Mouse (Mus musculus) heart, postnatal 10 days (tissue): Measurements from ENCODE around the gene Galnt6. TPM values are rescaled to one million over a fixed set of nuclear protein-coding genes. Genes with fewer than 3 reads are reported as not detected.
A peak's percentile ranks its signal among the peaks of the same experiment; 100 is the strongest.
"Not testable (repeated sequence)": the region's sequence is repeated elsewhere in the genome, so short reads cannot be mapped to it uniquely, and the experiment has no call there.

Experiments
- DNase-seq, 2 experiments: peaks; one replicate each; pipeline ENCODE4 v3.0.0; 2021
- intact Hi-C: fragments of 180-260 bp; cut with DNase I; formaldehyde crosslinking; loops from one replicate; pipeline ENCODE4 v1.15.1; 2025
- total RNA-seq, 2 experiments: library from RNA; stranded (reverse); gene quantifications; 2 replicates each; pipeline ENCODE4 v1.2.3; 2021

Gene Galnt6
- total RNA-seq: 1 to 10 TPM; 1.7 TPM

DNA sequence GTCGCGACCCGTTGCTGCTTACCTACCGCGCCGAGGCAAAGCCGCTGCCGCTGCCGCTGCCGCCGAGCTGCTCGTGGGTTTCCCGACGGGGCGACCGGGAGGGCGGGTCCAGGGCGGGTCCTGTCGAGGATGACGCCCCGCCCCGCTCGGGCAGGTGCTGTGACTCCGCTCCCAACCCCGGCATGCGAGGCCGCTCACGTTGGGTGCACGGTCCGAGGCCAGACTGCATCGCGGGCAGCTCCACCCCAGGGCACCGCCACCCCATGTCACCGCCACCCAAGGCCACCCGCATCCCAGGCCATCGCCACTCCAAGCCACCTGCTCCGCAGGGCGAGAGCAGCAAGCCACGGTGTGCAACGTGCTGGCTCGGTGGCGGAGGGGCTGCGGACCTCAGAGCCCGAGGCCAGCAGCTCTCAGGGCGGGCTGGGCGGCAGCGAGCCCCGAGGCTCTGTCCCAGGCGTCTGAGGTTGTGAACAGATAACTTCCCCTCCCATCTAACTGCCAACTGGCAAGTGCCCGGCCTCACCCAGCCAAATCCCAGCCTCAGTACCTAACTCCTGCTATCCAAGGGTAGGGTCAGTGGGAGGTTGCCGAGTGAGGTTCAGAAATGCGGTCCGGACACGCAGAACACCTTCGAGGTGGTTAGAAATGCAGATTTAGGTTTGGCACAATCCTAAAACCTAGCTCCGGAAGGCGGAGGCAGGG lies at the start of gene Galnt6:
Gene Galnt6, minus strand, starts transcription at position 96 of the 705 bp plus-strand sequence.
- no peak for DNase-seq
- intact Hi-C loops: no loop called here

GRCm38 (mm10) chr15:100777020-100778016 lies 48.1 kb upstream of the Galnt6 start:
- peak in 1 of 2 experiments; percentile 30 for DNase-seq
- intact Hi-C loops: no loop called here

GRCm38 (mm10) chr15:100776424-100776823 lies 47.2 kb upstream of the Galnt6 start:
- DNase-seq: no peak
- intact Hi-C loops: no loop called here

GRCm38 (mm10) chr15:100775189-100776166 lies 46.3 kb upstream of the Galnt6 start:
- intact Hi-C loops: no loop called here
- DNase-seq: no peak

GRCm38 (mm10) chr15:100773859-100774258 lies 44.7 kb upstream of the Galnt6 start:
- intact Hi-C loops, DNase-seq: not testable (repeated sequence)

GRCm38 (mm10) chr15:100772685-100773084 lies 43.5 kb upstream of the Galnt6 start:
- no peak for DNase-seq
- intact Hi-C loops: no loop called here

- no peak for DNase-seq
- intact Hi-C loops: no loop called here
Observed at GRCm38 (mm10) chr15:100770338-100770737, 41.2 kb upstream of the Galnt6 start.

- DNase-seq, intact Hi-C loops: not testable (repeated sequence)
Observed at GRCm38 (mm10) chr15:100769023-100769422, 39.8 kb upstream of the Galnt6 start.

DNA sequence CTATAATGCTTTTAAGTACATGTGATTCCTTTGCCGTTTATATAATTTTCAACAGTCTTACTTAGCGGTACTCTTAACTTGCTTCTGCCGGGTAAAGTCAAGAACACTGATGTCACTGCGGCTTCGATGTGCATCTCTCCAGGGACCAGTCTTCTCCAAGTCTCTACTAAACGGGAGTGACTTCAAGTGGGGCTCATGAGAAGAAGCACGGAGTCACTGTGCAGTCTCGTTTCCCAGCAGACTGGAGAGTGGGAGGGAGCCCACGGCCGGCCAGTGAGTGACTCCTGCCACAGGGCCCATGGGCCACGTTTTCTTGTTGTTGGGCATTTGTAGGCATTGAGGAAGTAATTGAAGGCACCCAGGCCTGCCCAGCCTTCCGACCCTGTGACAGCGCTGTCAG lies 38.7 kb upstream of the Galnt6 start:
- DNase-seq: no peak
- intact Hi-C loops: no loop called here

- intact Hi-C loops: no loop called here
- DNase-seq: no peak
Observed at GRCm38 (mm10) chr15:100766826-100767225, 37.6 kb upstream of the Galnt6 start.

GRCm38 (mm10) chr15:100764163-100764951 lies 35.2 kb upstream of the Galnt6 start:
- no peak for DNase-seq
- intact Hi-C loops: no loop called here

DNA sequence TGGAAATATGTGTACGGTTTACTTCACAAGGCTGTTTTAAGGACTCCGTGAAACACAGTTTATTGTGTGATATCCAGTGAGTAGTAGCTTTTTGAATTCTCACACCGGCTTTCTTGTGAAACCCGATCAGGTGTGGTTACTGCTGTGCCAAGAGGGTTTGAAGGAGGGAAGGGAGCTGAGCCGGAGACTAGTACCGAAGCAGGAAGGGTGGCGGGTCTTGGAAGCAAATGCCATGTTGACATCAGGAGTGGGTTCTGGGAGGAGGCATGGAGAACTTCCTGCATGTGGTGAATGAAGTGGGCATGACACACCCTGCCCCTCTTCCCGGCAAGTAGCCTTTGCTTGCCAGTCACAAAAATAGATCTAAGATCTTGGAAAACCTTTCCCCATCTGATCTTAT lies 33.5 kb upstream of the Galnt6 start:
- intact Hi-C loops: no loop called here

DNA sequence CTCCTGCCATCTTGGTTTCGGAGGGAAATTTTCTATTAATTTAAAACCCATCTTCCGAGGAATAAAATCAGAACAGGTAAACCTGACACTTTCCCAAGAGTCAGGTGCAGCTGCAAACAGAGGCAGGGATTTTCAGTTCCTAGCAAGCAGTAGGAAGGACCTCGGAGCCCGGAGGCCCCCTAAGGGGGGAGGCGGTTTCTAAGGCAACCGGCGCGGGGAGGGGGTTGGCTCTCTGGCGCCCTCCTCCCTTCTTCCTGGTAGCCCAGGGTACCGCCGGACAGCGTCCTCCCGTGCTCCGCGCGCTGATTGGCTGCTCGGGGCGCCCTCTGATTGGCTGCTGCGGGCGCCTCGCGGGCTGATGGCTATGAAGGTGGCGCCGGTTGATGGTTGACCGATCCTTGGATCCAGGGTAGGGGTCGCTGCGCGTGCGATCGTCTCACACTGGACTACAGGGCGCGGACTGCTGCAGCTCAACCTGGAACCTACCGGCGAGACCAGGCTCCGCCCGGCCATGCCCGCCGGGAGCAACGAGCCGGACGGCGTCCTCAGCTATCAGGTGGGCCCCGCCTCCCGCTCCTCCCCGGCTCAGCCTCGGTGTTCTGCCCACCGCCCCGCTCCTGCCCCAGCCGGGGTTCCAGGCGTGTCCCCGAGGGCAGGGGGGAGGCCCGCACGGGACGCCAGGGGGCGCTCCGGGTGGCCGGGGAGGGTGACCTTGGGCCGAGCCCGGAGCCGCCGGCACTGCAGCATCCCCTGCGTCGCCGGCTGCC lies 32.4 kb upstream of the Galnt6 start, which contains the start of gene Slc4a8:
Gene Slc4a8, plus strand, starts transcription at position 329 of the 767 bp plus-strand sequence.
- DNase-seq: peak; percentile 86 to 87
- intact Hi-C loops: no loop called here

More for the DNA sequence above, 33.5 kb upstream of the Galnt6 start:
- DNase-seq: no peak

DNA sequence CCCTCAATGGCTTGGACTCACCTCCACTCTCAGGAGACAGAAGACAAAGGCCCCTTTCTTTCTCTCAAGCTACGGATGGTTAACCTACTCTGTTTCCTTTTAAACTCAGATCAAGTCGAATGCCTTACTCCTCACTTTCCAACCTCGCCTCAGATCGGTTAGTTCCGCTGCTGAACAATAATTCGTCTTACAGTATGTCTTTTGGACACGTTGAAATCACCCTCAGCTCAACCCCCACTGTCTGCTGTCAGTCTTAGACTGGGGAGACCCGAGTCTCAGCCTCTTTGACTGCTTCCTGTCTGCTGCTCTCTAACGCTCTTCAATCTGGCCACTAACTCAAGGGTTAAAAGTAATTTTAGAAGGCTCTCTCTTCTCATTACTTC lies 31.9 kb upstream of the Galnt6 start:
- DNase-seq: no peak
- intact Hi-C loops: no loop called here

DNA sequence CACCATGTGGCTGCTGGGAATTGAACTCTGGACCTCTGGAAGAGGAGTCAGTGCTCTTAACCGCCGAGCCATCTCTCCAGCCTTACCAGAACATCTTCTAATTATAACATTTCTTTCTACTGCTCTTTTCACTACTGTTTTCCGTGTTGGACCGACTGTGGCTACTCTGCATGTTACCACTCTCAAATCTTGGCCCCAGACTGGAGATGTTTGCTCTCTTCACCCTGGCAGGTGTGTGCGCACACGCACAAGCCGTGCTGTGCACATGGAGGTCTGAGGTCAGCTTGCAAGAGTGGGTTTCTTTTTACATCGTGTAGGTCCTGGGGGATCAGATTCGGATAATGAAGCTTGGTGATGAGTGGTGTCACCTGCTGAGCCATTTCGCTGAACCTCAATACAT lies 30.1 kb upstream of the Galnt6 start:
- intact Hi-C loops: loop anchor here (5.0 kb wide), 2 partner anchors 238 to 283 kb away; no protein-coding TSS in a partner anchor
- no peak for DNase-seq

- peak; percentile 66 to 77 for DNase-seq
- intact Hi-C loops: loop anchor here (1.0 to 5.0 kb wide), 3 partner anchors 82 to 285 kb away; no protein-coding TSS in a partner anchor
Observed at GRCm38 (mm10) chr15:100757527-100757978, 28.4 kb upstream of the Galnt6 start.

GRCm38 (mm10) chr15:100755881-100756624 lies 26.9 kb upstream of the Galnt6 start:
- intact Hi-C loops: loop anchor here (5.0 kb wide), 2 partner anchors 241 to 286 kb away; no protein-coding TSS in a partner anchor
- no peak for DNase-seq

GRCm38 (mm10) chr15:100755498-100755859 lies 26.3 kb upstream of the Galnt6 start:
- no peak for DNase-seq
- intact Hi-C loops: loop anchor here (5.0 kb wide), 2 partner anchors 242 to 287 kb away; no protein-coding TSS in a partner anchor
